In genomic region chr19:32266385-32267252, GRCm38 (mm10) we compare ENCODE assay signal across 13 mouse cellular contexts.
A peak's percentile ranks its signal among the peaks of the same experiment; 100 is the strongest.
DNase-seq lines count a peak whose midpoint lies in the region; ATAC-seq and TF ChIP-seq lines count a peak whose summit lies in the region.
"Had no signal": no experiment of that assay in that cellular context is flagged by ENCODE, and none has a peak within 500 bp of the region (broad histone marks: within the 10 kb centered on the region; RNA-seq: fewer than 3 reads in every experiment).

No protein-coding gene starts in this region.

- WGBS in intestine, postnatal 0 days, result 55% methylated on average over 9 of the region's 9 CpGs

- no peak overlapping the region for H3K4me3 ChIP-seq in intestine, postnatal 0 days (ENCODE audit: low read depth, low read length)

- H3K9ac ChIP-seq in intestine, postnatal 0 days (ENCODE audit: low read depth, low read length), result no peak overlapping the region

- H3K4me2 ChIP-seq in intestine, postnatal 0 days (replicated peaks; ENCODE audit: low read depth), result no peak overlapping the region

- DNase-seq in layer of hippocampus, adult 9-11 months, result peak; percentile 36
- DNase-seq in layer of hippocampus, adult 8-10 months (ENCODE audit: low spot score in 2 of 2), result no peak
- DNase-seq in NIH3T3 (ENCODE audit: low read depth), result peak; percentile 77
- peak; percentile 51 for DNase-seq in telencephalon, adult 2 months (ENCODE audit: low read depth, low spot score)
- DNase-seq in frontal cortex, postnatal 36 days (ENCODE audit: low spot score in 2 of 2), result no peak
- no peak for DNase-seq in adrenal gland, postnatal 14 days
- DNase-seq in lung, postnatal 10 days, result no peak
- DNase-seq: cerebellum, adult 9-11 months; gastrocnemius, postnatal 14 days; kidney, adult 11 months; lung, adult 18-20 months had no signal

- H3K36me3 ChIP-seq in intestine, postnatal 0 days (ENCODE audit: control insufficient read depth, insufficient read depth), result no peaks in the 10 kb centered on the region

- no peak for TF ChIP-seq CTCF in intestine, postnatal 0 days (IDR thresholded peaks at IDR 0.05; ENCODE audit: low read depth)

- peak; percentile 60; the same call in 1 of the 2 replicates for ATAC-seq in intestine, postnatal 0 days
- ATAC-seq: Patski had no signal

- H3K27me3 ChIP-seq in intestine, postnatal 0 days (replicated peaks; ENCODE audit: control insufficient read depth, insufficient read depth, low read length), result no peaks in the 10 kb centered on the region
- H3K27me3 ChIP-seq: Patski had no signal

- no peak overlapping the region; the same call in 1 of the 2 replicates for H3K27ac ChIP-seq in intestine, postnatal 0 days (ENCODE audit: low read depth, low read length)

- no peaks in the 10 kb centered on the region for H3K9me3 ChIP-seq in intestine, postnatal 0 days (ENCODE audit: control insufficient read depth)

- peaks cover 11% of the 10 kb centered on the region; the same call in 1 of the 2 replicates for H3K4me1 ChIP-seq in intestine, postnatal 0 days (replicated peaks; ENCODE audit: control insufficient read depth, insufficient read depth, low read length)

Comparison
In these comparisons a context has a peak if more than half of its experiments do, and no peak if none do; other contexts are left out.
1. DNase-seq: peak in layer of hippocampus, adult 9-11 months (single experiment), NIH3T3 (single experiment) and telencephalon, adult 2 months (single experiment); none in layer of hippocampus, adult 8-10 months (0 of 2), frontal cortex, postnatal 36 days (0 of 2), adrenal gland, postnatal 14 days (single experiment) and lung, postnatal 10 days (single experiment).